Mouse (Mus musculus) lung, adult 2 months (tissue): ENCODE results near the gene Gm10803.
"Not testable (repeated sequence)": the region's sequence is repeated elsewhere in the genome, so short reads cannot be mapped to it uniquely, and the experiment has no call there.

Experiments used
- CTCF ChIP-seq: fragments of 200-500 bp; IDR thresholded peaks from 2 replicates; pipeline ENCODE4 v1.5.1; 2011; ENCODE audit warnings: mild to moderate bottlenecking, low read length, control low read depth; ENCODE audit not compliant: insufficient read depth
- POLR2A ChIP-seq: fragments of 200-500 bp; IDR thresholded peaks from 2 replicates; pipeline ENCODE4 v1.6.1; 2011; ENCODE audit warnings: low read depth, mild to moderate bottlenecking, control low read depth, low read length, borderline replicate concordance; ENCODE audit errors: extremely low read depth

DNA sequence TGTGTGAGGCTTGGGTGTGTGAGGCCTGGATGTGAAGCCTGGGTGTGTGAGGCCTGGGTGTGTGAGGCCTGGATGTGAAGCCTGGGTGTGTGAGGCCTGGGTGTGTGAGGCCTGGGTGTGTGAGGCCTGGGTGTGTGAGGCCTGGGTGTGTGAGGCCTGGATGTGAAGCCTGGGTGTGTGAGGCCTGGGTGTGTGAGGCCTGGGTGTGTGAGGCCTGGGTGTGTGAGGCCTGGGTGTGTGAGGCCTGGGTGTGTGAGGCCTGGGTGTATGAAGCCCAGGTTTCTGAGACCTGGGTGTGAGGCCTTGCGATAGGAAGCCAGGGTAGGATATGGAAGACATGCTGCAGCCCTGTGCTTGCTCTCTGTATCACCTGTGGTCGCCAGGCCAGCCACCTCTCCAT is at the start of gene Gm10803:
- not testable (repeated sequence) for TF ChIP-seq POLR2A, CTCF
